Mouse (Mus musculus) frontal cortex, adult 2 months (tissue): Measurements from ENCODE around the gene Brk1. TPM values are rescaled to one million over a fixed set of nuclear protein-coding genes. Genes with fewer than 3 reads are reported as not detected.

Experiments
- DNase-seq, 2 experiments: peaks; one replicate each; pipeline ENCODE4 v3.0.0; 2022; ENCODE audit warnings: low spot score in 1 of 2; ENCODE audit errors: extremely low spot score in 1 of 2
- polyA plus RNA-seq: library from polyadenylated mRNA; depleted of rRNA; stranded (reverse); fragments of >200 nt; gene quantifications from 2 replicates; pipeline ENCODE4 v1.2.3, GENCODE M21; 2012; rRNA removed

Gene Brk1
- polyA plus RNA-seq, 1 experiment = 371 TPM

DNA sequence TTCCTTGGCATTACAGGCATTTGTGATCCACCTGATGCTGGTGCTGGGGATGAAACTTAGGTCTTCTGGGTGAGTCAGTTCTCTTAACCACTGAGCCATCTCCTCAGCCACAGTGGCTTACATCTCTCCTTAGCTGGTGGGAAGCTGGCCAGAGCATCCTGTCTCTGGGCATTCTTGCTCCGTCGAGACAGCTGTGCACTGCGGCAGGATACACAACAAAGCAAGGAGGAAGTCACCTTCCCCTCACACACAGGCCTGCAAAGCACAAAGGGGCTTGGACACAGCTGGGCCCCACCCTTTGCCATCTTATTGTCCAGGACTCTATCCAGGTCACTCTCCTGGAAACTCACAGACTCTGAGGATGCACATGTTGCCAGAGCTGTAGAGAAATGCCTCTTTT, 53.7 kb downstream of the Brk1 start:
- DNase-seq = no peak

DNA sequence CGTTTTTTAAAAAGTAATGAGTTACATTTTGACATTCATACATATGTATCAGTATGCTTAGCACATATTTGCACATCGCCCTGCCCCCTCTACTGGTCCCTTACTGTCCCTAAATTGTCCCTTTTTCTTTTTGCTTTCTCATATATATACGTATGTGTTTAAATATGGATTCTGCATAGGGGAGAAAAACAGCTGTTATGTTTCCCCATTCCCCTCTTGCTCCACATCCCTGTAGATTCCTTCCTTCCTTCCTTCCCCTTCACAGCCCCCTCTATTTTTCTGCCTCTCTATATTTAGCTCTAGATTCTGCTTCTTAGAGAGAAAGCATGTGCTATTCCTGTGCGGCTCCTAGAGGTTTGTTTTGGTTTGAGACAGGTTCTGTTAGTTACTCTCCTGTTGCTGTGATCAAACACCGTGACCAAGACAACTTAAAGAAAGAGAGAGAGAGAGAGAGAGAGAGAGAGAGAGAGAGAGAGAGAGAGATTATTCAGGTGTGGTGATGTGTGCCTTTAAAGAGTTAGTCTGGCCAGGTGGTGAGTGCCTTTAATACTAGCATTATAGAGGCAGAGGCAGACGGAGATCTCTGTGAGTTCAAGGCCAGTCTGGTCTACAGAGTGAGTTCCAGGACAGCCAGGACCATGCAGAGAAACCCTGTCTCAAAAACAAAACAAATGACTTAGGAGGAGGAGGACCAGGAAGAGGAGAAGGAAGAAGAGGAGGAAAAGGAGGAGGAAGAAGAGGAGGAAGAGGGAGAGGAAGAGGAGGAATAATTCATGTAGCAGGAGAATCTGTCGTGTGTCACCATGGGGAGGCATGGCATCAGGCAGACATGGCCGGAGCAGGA, 55.3 kb downstream of the Brk1 start:
- no peak for DNase-seq

DNA sequence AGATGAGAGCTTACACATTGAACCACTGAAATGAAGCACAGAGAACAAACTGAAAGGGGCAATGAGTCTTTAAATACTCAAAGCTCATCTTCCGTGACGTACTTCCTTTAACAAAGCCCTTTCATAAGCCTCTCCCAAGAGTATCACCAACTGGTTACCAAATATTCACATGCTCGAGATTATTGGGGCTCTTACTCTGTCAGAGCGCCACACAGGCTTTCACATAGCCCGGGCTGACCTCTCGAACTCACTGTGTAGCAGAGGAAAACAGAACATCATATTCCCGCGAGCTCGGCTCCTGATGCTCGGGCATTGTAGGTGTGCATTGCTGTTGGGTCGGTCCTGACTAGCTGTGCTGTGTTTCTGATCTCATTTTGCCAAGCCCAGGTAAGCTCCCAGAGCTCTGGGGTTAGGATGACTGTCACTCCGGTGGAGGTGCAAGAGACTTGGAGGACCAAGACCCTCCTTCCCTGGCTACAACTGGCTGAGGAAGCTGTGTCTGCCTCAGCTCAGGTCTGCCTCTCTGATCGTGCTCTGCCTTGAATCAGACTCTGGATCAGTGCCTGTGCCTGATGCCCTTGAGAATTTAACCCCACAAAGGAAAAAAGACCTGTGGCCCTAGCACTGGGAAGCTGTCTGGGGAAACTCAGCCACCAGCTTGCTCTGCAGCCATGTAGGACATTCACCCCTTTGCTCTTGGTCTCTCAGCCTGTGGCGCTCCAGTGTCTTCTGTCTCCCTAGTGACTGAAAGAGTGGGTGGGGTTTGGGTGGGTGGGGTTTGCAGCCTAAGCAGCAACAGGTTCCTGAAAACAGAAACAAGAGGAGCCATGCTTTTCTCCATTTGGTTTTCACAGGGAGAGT, 56.1 kb downstream of the Brk1 start:
- no peak for DNase-seq

DNA sequence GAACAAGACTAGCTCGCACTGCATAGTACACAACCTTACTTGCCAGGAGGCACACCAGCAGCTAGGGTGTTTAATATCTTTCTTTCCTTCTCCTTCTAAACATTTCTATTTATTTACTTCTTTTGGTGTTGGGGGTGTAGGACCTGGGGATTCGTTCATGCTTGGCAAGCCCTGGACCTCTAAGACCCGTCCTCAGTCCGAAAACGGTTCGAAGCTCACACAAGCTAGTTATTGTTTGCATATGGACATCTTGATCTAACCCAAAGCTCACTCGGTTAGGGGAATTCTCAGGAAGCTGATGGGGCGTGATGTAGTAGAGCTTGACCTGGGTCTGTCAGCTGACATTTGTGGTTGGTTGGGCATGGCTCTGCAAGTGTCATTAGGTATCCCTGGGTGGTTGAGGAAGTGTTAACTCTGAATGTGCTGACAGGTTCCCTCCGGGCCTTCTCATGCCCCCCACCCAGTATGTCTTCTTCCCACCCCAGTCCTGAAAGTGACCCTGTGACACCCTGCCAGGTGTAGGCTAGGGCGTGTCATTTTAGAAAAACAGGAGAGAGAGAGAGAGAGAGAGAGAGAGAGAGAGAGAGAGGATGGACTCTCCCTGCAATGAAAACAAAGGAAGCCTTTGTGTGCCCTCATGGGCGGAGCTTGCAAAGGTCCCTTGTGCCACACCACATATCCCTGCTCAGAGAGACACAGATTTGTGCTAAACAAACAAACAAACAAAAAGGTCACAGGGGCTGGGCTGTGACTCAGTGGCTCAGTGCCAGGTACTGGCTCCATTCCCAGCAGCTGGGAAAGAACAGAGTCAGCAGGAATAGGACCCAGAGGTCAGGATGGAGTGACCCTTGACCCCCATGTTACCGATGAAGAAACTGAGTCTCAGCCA, 57.0 kb downstream of the Brk1 start:
- DNase-seq = peak in 1 of 2 experiments; percentile 39

DNA sequence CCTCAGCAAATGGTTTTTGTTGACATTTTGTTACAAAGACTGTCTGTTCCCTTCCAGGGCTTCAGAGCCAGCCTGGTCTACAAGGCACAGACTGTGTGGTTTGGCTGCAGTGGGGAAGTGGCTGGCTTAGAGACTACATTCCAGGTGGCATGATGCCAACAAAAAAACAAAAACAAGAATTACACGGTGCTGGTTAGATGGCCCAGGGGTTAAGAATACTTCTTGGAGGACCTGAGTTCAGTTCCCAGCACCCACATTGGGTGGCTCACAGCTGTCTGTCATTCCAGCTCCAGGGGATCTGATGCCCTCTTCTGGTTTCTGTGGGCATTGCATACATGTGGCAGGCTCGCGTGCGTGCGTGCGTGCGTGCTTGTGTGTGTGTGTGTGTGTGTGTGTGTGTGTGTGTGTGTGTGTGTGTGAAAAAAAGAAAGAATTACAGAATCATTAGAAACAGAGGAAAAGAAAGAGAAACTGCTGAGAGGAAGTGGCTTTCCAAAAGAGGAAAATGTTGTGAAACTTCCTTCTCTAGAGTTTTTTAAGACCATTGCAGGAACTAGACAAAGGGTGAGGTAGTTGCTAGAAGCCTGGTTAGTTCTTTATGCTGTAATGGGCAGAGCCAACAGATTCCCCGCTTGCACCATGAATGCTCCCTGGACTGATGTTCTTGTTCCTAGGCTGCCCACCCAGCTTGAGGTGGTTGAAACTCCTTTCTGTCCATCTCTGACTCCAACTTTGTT, 58.6 kb downstream of the Brk1 start:
- no peak for DNase-seq

DNA sequence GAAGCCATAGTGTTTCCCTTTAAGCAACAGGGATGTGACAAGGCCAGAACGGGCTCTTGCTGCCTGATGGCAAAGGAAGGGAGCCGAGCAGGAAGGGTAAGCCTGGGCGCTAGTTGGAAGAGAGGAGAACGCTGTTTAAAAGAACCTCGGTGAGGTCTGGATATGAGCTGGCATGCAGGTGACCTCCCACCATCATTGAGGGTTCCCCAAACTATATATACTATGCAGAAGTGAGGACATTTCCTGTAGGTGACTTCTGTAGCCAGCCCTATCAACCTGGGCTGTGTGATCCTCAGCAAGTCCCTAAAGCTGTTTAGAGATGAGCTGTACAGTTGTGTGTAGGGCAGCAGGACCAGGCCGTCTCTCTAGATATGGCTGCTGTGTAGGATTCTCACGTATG, 59.7 kb downstream of the Brk1 start:
- DNase-seq = no peak

Other genes starting within 250 kb of the Brk1 start
- 54.4 and 61.7 TPM in 2 replicates for gene Tada3, start 226.9 kb upstream of the Brk1 start, polyA plus RNA-seq
- 157 and 168 TPM in 2 replicates for gene Arpc4, start 226.7 kb upstream of the Brk1 start, polyA plus RNA-seq
- 22.1 and 22.6 TPM in 2 replicates for gene Ttll3, start 215.5 kb upstream of the Brk1 start, polyA plus RNA-seq
- gene Rpusd3, start 185.4 kb upstream of the Brk1 start, polyA plus RNA-seq = 30.1 and 37.7 TPM in 2 replicates
- 0.18 and 0.29 TPM in 2 replicates for gene Cidec, start 169.0 kb upstream of the Brk1 start, polyA plus RNA-seq
- gene Jagn1, start 162.2 kb upstream of the Brk1 start, polyA plus RNA-seq = 52.3 and 55.4 TPM in 2 replicates
- 0.27 and 0.36 TPM in 2 replicates for gene Il17re, start 146.3 kb upstream of the Brk1 start, polyA plus RNA-seq
- gene Il17rc, start 133.3 kb upstream of the Brk1 start, polyA plus RNA-seq = 6.6 and 7.4 TPM in 2 replicates
- gene Creld1, start 121.5 kb upstream of the Brk1 start, polyA plus RNA-seq = 64.3 and 65.2 TPM in 2 replicates
- 30.2 and 31.0 TPM in 2 replicates for gene Prrt3, start 102.8 kb upstream of the Brk1 start, polyA plus RNA-seq
- gene Emc3, start 73.1 kb upstream of the Brk1 start, polyA plus RNA-seq = 82.0 and 83.3 TPM in 2 replicates
- 3.0 and 4.3 TPM in 2 replicates for gene Fancd2, start 73.1 kb upstream of the Brk1 start, polyA plus RNA-seq
- 0.18 TPM in 1 of 2 replicates, not detected in the other for gene Fancd2os, start 4.1 kb upstream of the Brk1 start, polyA plus RNA-seq
- gene Vhl, start 19.2 kb downstream of the Brk1 start, polyA plus RNA-seq = 49.0 and 51.4 TPM in 2 replicates
- gene Irak2, start 33.7 kb downstream of the Brk1 start, polyA plus RNA-seq = 31.3 and 34.9 TPM in 2 replicates
- gene Tatdn2, start 92.3 kb downstream of the Brk1 start, polyA plus RNA-seq = 29.3 and 29.9 TPM in 2 replicates
- 0.23 and 0.30 TPM in 2 replicates for gene Ghrl, start 115.1 kb downstream of the Brk1 start, polyA plus RNA-seq
- gene Sec13, start 136.0 kb downstream of the Brk1 start, polyA plus RNA-seq = 93.8 and 111 TPM in 2 replicates